Mouse (Mus musculus): ENCODE data around the gene Gramd1b. TPM values are rescaled to one million over a fixed set of nuclear protein-coding genes. Genes with fewer than 3 reads are reported as not detected.
A peak's percentile ranks its signal among the peaks of the same experiment; 100 is the strongest.

The Gramd1b gene
- polyA plus RNA-seq, 1 experiment from 2014 or later, result 5.7 TPM

DNA sequence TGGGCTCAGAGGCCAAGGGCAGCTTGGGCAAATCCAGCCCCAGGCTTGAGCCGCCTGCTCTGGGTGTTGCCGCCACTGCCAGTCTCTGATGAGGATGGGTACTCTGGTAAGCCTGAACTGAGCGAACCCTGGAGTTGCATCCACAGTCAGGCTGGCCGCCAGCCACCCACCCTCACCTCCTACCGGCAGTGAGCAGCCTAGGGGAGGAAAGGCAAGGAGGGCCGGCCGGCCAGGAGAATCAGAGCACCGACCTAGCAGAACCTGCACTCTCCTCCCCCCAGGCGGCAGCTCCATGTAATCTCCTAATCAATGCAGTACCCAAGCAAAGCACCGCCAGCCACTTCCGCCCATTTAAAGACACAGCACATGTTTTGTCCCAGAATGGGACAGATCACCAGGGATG, 155.0 kb downstream of the Gramd1b start:
- Histone ChIP-seq H3K27ac (replicated peaks) (no peak overlapping the region), H3K27me3 (no peaks in the 10 kb centered on the region; the same call in 1 of the 2 replicates), H3K4me2 (replicated peaks) (peak overlapping the region; percentile 42), H3K9me3 (replicated peaks) (no peaks in the 10 kb centered on the region), H3K4me1 (peaks cover 9% of the 10 kb centered on the region), H3K36me3 (no peaks in the 10 kb centered on the region), H3K4me3 (replicated peaks) (peak overlapping the region; percentile 17), H3K9ac (no peak overlapping the region)
- ATAC-seq (ENCODE audit: insufficient number of reproducible peaks, low FRiP score, low TSS enrichment, low read depth), result peak; percentile 63; the same call in 1 of the 2 replicates
- WGBS, result 8% methylated on average over 11 of the region's 11 CpGs

GRCm38 (mm10) chr9:40375518-40375917, 155.7 kb downstream of the Gramd1b start:
- Histone ChIP-seq H3K4me2 (replicated peaks) (no peak overlapping the region), H3K9me3 (replicated peaks) (no peaks in the 10 kb centered on the region), H3K27ac (replicated peaks) (no peak overlapping the region), H3K27me3 (no peaks in the 10 kb centered on the region; the same call in 1 of the 2 replicates), H3K36me3 (no peaks in the 10 kb centered on the region), H3K9ac (no peak overlapping the region), H3K4me1 (peaks cover 9% of the 10 kb centered on the region), H3K4me3 (replicated peaks) (no peak overlapping the region)
- no peak for ATAC-seq (ENCODE audit: insufficient number of reproducible peaks, low FRiP score, low TSS enrichment, low read depth)
- 47% methylated on average over 6 of the region's 6 CpGs for WGBS

DNA sequence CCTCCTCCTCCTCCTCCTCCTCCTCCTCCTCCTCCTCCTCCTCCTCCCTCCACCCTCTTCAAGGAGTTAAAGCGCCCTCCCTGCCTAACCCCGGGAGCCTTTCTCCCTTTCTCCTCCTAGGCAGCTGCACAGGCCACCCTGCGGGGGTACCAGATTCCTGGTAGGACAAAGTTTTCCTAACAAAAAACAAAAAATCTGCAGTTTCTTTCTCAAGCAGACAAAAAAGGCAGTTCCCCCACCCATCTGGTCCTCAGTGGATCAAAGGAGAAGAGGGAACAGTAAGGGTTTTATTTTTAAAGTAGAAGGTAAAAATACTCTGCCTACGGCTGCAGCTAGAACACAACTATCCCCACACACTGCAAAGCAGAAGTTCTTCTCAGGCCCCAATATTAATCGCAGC, 156.2 kb downstream of the Gramd1b start:
- no peak for ATAC-seq (ENCODE audit: insufficient number of reproducible peaks, low FRiP score, low TSS enrichment, low read depth)
- H3K9ac ChIP-seq, result no peak overlapping the region
- peaks cover 9% of the 10 kb centered on the region for H3K4me1 ChIP-seq
- H3K27ac ChIP-seq (replicated peaks), result no peak overlapping the region
- WGBS, result 31% methylated on average over 4 of the region's 5 CpGs
- no peaks in the 10 kb centered on the region for H3K36me3 ChIP-seq
- H3K27me3 ChIP-seq, result no peaks in the 10 kb centered on the region; the same call in 1 of the 2 replicates
- H3K9me3 ChIP-seq (replicated peaks), result no peaks in the 10 kb centered on the region
- no peak overlapping the region for H3K4me3 ChIP-seq (replicated peaks)
- H3K4me2 ChIP-seq (replicated peaks), result no peak overlapping the region

GRCm38 (mm10) chr9:40374533-40374971, 156.6 kb downstream of the Gramd1b start:
- H3K27ac ChIP-seq (replicated peaks), result no peak overlapping the region
- no peaks in the 10 kb centered on the region for H3K36me3 ChIP-seq
- H3K4me1 ChIP-seq, result peaks cover 9% of the 10 kb centered on the region
- H3K4me2 ChIP-seq (replicated peaks), result no peak overlapping the region
- H3K9me3 ChIP-seq (replicated peaks), result no peaks in the 10 kb centered on the region
- no peak for ATAC-seq (ENCODE audit: insufficient number of reproducible peaks, low FRiP score, low TSS enrichment, low read depth)
- H3K9ac ChIP-seq, result no peak overlapping the region
- H3K27me3 ChIP-seq, result no peaks in the 10 kb centered on the region; the same call in 1 of the 2 replicates
- no peak overlapping the region for H3K4me3 ChIP-seq (replicated peaks)
- 63% methylated on average over 6 of the region's 6 CpGs for WGBS

GRCm38 (mm10) chr9:40374052-40374451, 157.1 kb downstream of the Gramd1b start:
- H3K9ac ChIP-seq, result no peak overlapping the region
- no peak overlapping the region for H3K27ac ChIP-seq (replicated peaks)
- H3K9me3 ChIP-seq (replicated peaks), result no peaks in the 10 kb centered on the region
- peaks cover 9% of the 10 kb centered on the region for H3K4me1 ChIP-seq
- ATAC-seq (ENCODE audit: insufficient number of reproducible peaks, low FRiP score, low TSS enrichment, low read depth), result no peak
- no peaks in the 10 kb centered on the region for H3K36me3 ChIP-seq
- H3K4me3 ChIP-seq (replicated peaks), result no peak overlapping the region
- no peak overlapping the region for H3K4me2 ChIP-seq (replicated peaks)
- no peaks in the 10 kb centered on the region; the same call in 1 of the 2 replicates for H3K27me3 ChIP-seq
- WGBS, result 75% methylated on average over 11 of the region's 11 CpGs

DNA sequence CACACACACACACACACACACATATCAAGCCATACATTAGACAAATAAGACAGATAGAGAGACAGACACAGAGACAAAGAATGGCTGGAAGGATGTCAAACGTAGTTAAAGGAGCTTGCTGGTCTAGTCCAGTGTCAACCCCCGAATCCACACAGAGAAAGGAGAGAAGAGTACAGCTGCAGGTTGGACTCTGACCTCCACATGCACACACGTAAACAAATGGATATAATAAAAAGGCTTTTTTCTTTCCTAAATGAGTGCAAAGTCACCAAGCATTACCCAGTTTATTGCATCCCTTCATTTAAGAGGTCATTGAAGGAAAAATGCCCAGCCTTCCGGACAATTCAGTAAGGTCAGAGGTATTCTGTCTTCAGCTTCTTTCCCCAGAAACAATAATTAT, 161.0 kb downstream of the Gramd1b start:
- Histone ChIP-seq H3K4me3 (replicated peaks) (no peak overlapping the region), H3K9ac (no peak overlapping the region), H3K27me3 (no peaks in the 10 kb centered on the region; the same call in 1 of the 2 replicates), H3K4me1 (no peaks in the 10 kb centered on the region), H3K9me3 (replicated peaks) (no peaks in the 10 kb centered on the region), H3K27ac (replicated peaks) (no peak overlapping the region), H3K36me3 (no peaks in the 10 kb centered on the region), H3K4me2 (replicated peaks) (no peak overlapping the region)
- WGBS, result 78% methylated on average over 4 of the region's 4 CpGs
- ATAC-seq (ENCODE audit: insufficient number of reproducible peaks, low FRiP score, low TSS enrichment, low read depth), result no peak

DNA sequence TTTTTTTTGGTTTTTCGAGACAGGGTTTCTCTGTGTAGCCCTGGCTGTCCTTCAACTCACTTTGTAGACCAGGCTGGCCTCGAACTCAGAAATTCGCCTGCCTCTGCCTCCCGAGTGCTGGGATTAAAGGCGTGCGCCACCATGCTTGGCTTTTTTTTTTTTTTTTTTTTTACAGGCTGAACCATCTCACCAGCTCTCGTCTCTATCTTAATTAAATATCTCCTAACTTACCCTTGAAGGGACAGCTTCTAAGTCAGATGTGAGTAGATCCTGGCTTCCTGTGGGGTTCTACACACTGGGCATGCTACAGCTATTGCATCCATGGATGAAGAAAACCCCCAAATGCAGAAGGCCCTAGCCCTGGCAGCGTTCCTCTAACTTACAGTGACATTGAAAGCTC, 164.4 kb downstream of the Gramd1b start:
- H3K9ac ChIP-seq, result no peak overlapping the region
- H3K9me3 ChIP-seq (replicated peaks), result no peaks in the 10 kb centered on the region
- H3K27ac ChIP-seq (replicated peaks), result no peak overlapping the region
- 87% methylated on average over 7 of the region's 8 CpGs for WGBS
- H3K36me3 ChIP-seq, result no peaks in the 10 kb centered on the region
- no peak for ATAC-seq (ENCODE audit: insufficient number of reproducible peaks, low FRiP score, low TSS enrichment, low read depth)
- H3K4me3 ChIP-seq (replicated peaks), result no peak overlapping the region
- no peaks in the 10 kb centered on the region for H3K27me3 ChIP-seq
- H3K4me2 ChIP-seq (replicated peaks), result no peak overlapping the region
- no peaks in the 10 kb centered on the region for H3K4me1 ChIP-seq

- Histone ChIP-seq H3K36me3 (no peaks in the 10 kb centered on the region), H3K27me3 (no peaks in the 10 kb centered on the region), H3K4me1 (no peaks in the 10 kb centered on the region), H3K9me3 (replicated peaks) (no peaks in the 10 kb centered on the region), H3K4me2 (replicated peaks) (no peak overlapping the region), H3K4me3 (replicated peaks) (no peak overlapping the region), H3K27ac (replicated peaks) (no peak overlapping the region), H3K9ac (no peak overlapping the region)
- ATAC-seq (ENCODE audit: insufficient number of reproducible peaks, low FRiP score, low TSS enrichment, low read depth), result no peak
- 72% methylated on average over 7 of the region's 7 CpGs for WGBS
These were observed 166.9 kb downstream of the Gramd1b start for GRCm38 (mm10) chr9:40364312-40364711.

- Histone ChIP-seq H3K27ac (replicated peaks) (no peak overlapping the region), H3K4me2 (replicated peaks) (no peak overlapping the region), H3K9me3 (replicated peaks) (no peaks in the 10 kb centered on the region), H3K4me3 (replicated peaks) (no peak overlapping the region), H3K9ac (no peak overlapping the region), H3K36me3 (no peaks in the 10 kb centered on the region), H3K27me3 (no peaks in the 10 kb centered on the region), H3K4me1 (no peaks in the 10 kb centered on the region)
- ATAC-seq (ENCODE audit: insufficient number of reproducible peaks, low FRiP score, low TSS enrichment, low read depth), result no peak
- 78% methylated on average over 6 of the region's 6 CpGs for WGBS
These were observed 169.2 kb downstream of the Gramd1b start for GRCm38 (mm10) chr9:40361970-40362369.

DNA sequence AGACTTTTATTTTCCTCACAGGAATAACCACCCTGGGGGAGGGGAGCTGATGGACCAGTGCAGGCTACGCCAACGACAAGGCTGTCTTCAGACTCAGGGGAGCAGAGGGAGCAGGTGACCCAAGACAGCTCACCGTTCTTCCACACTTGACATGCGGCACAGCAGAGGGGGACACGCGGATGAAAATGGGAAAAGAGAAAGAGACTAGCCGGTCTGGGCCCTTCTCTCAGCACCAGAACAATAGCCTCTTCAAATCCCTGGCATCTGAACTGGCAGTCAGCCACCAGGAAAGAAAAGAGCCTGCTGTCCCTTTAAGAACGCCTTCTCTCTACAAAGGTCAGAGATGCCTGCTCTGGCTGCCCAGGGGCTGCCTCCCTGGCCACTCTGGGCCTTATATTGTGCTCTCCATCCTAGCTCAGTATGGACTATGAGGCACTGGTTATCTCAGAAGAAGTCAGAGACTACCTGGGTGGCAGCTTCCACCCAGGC, 172.7 kb downstream of the Gramd1b start:
- 53% methylated on average over 8 of the region's 8 CpGs for WGBS
- Histone ChIP-seq H3K4me2 (replicated peaks) (no peak overlapping the region), H3K9ac (no peak overlapping the region), H3K27me3 (no peaks in the 10 kb centered on the region), H3K4me1 (no peaks in the 10 kb centered on the region), H3K27ac (replicated peaks) (no peak overlapping the region), H3K4me3 (replicated peaks) (no peak overlapping the region), H3K36me3 (no peaks in the 10 kb centered on the region), H3K9me3 (replicated peaks) (no peaks in the 10 kb centered on the region)
- ATAC-seq (ENCODE audit: insufficient number of reproducible peaks, low FRiP score, low TSS enrichment, low read depth), result no peak

GRCm38 (mm10) chr9:40356768-40357446, 174.3 kb downstream of the Gramd1b start:
- H3K4me3 ChIP-seq (replicated peaks), result no peak overlapping the region
- H3K4me1 ChIP-seq, result no peaks in the 10 kb centered on the region
- H3K4me2 ChIP-seq (replicated peaks), result no peak overlapping the region
- 83% methylated on average over 4 of the region's 4 CpGs for WGBS
- H3K27me3 ChIP-seq, result no peaks in the 10 kb centered on the region
- no peak overlapping the region for H3K9ac ChIP-seq
- no peaks in the 10 kb centered on the region for H3K9me3 ChIP-seq (replicated peaks)
- peak; percentile 59; the same call in 1 of the 2 replicates for ATAC-seq (ENCODE audit: insufficient number of reproducible peaks, low FRiP score, low TSS enrichment, low read depth)
- H3K36me3 ChIP-seq, result no peaks in the 10 kb centered on the region
- H3K27ac ChIP-seq (replicated peaks), result no peak overlapping the region

DNA sequence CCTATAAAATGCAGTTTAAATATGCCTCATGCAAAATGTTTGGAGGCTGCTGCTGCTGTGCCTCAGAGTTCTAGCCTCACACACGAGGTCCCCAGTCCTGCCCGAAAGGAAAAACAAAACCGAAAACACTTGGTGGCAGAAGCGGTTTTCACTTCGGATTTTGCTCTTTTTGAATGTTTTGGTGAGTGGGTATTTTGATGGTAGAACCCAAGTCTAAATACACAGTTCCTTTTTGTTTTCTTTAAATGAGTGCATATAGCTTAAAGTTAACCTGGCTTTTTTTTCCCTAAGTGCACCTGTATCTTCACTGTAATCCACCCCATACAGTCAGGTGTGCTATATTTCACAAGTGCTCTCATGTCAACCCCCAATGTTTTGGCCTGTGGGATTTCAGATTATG, 174.8 kb downstream of the Gramd1b start:
- Histone ChIP-seq H3K4me2 (replicated peaks) (no peak overlapping the region), H3K4me3 (replicated peaks) (no peak overlapping the region), H3K4me1 (no peaks in the 10 kb centered on the region), H3K27me3 (no peaks in the 10 kb centered on the region), H3K9me3 (replicated peaks) (no peaks in the 10 kb centered on the region), H3K27ac (replicated peaks) (no peak overlapping the region), H3K36me3 (no peaks in the 10 kb centered on the region), H3K9ac (no peak overlapping the region)
- ATAC-seq (ENCODE audit: insufficient number of reproducible peaks, low FRiP score, low TSS enrichment, low read depth), result no peak
- 72% methylated on average over 5 of the region's 5 CpGs for WGBS
